Mouse (Mus musculus) liver, adult 2 months (tissue): Measurements from ENCODE around the gene Ms4a14. TPM values are rescaled to one million over a fixed set of nuclear protein-coding genes. Genes with fewer than 3 reads are reported as not detected.
"Not testable (repeated sequence)": the region's sequence is repeated elsewhere in the genome, so short reads cannot be mapped to it uniquely, and the experiment has no call there.

Experiments used
- DNase-seq: peaks from one replicate; pipeline ENCODE4 v3.0.0-alpha.2; 2011; ENCODE audit warnings: low read depth, low spot score; ENCODE audit errors: extremely low read depth
- H3K27ac ChIP-seq: fragments of 200-500 bp; replicated peaks from 2 replicates; pipeline ENCODE4 v1.5.1; 2012; ENCODE audit warnings: low read depth, mild to moderate bottlenecking, control low read depth, inconsistent platforms, low read length; ENCODE audit not compliant: insufficient read depth
- H3K27me3 ChIP-seq: fragments of 200-500 bp; 2 replicates; pipeline ENCODE4 v1.6.1; 2012; ENCODE audit warnings: mild to moderate bottlenecking, moderate library complexity, low read length, inconsistent platforms; ENCODE audit not compliant: control insufficient read depth, insufficient read depth
- H3K36me3 ChIP-seq: fragments of 200-500 bp; 2 replicates; pipeline ENCODE4 v1.6.1; 2012; ENCODE audit warnings: low read length, inconsistent platforms; ENCODE audit not compliant: control insufficient read depth, insufficient read depth
- H3K4me1 ChIP-seq: fragments of 200-500 bp; 2 replicates; pipeline ENCODE4 v1.6.1; 2011; ENCODE audit warnings: low read length; ENCODE audit not compliant: control insufficient read depth, insufficient read depth
- H3K4me3 ChIP-seq: fragments of 200-500 bp; 2 replicates; pipeline ENCODE4 v1.5.1; 2011; ENCODE audit warnings: low read depth, mild to moderate bottlenecking, control low read depth, low read length, moderate library complexity; ENCODE audit not compliant: insufficient read depth
- H3K79me2 ChIP-seq: fragments of 200-500 bp; 2 replicates; pipeline ENCODE4 v1.6.1; 2012; ENCODE audit warnings: inconsistent platforms, mild to moderate bottlenecking, low read length, moderate library complexity; ENCODE audit not compliant: control insufficient read depth, insufficient read depth
- H3K9ac ChIP-seq: fragments of 200-500 bp; 2 replicates; pipeline ENCODE4 v1.6.1; 2012; ENCODE audit warnings: low read depth, mild to moderate bottlenecking, control low read depth, inconsistent platforms, low read length
- CTCF ChIP-seq: fragments of 200-500 bp; IDR thresholded peaks from 2 replicates; pipeline ENCODE4 v1.5.1; 2011; ENCODE audit warnings: low read depth, low read length, control low read depth
- POLR2A ChIP-seq: fragments of 200-500 bp; IDR thresholded peaks from 2 replicates; pipeline ENCODE4 v1.6.1; 2011; ENCODE audit warnings: low read length, control low read depth; ENCODE audit not compliant: insufficient read depth; ENCODE audit errors: extremely low read depth
- WGBS: fragments of 180-500 bp; shearing (Covaris S2); methylation state at CpG from one replicate; pipeline ENCODE4 v1.1.7; 2018; 5-methylcytosine and 5-hydroxymethylcytosine counted together
- polyA plus RNA-seq: library from polyadenylated mRNA; depleted of rRNA; stranded (reverse); fragments of >200 nt; gene quantifications from 2 replicates; pipeline ENCODE4 v1.2.3, GENCODE M21; 2012
- total RNA-seq: library from RNA; depleted of rRNA; stranded (reverse); fragments of >200 nt; gene quantifications from 2 replicates; pipeline ENCODE4 v1.2.3, GENCODE M21; 2014

Ms4a14 gene
- total and polyA plus RNA-seq, 2 experiments, result not detected

GRCm38 (mm10) chr19:11343992-11344391, 29.7 kb upstream of the Ms4a14 start:
- Histone ChIP-seq H3K27me3 (no peaks in the 10 kb centered on the region), H3K36me3 (no peaks in the 10 kb centered on the region), H3K4me1 (no peaks in the 10 kb centered on the region), H3K79me2 (no peaks in the 10 kb centered on the region), H3K4me3 (no peak overlapping the region), H3K9ac (no peak overlapping the region), H3K27ac (no peak overlapping the region)
- DNase-seq, result no peak
- TF ChIP-seq POLR2A, result no peak
- TF ChIP-seq CTCF, result no peak

- no peaks in the 10 kb centered on the region for H3K79me2 ChIP-seq
- H3K36me3 ChIP-seq, result no peaks in the 10 kb centered on the region
- no peak overlapping the region for H3K9ac ChIP-seq
- TF ChIP-seq CTCF (no peak), POLR2A (no peak)
- no peaks in the 10 kb centered on the region for H3K27me3 ChIP-seq
- no peak overlapping the region for H3K27ac ChIP-seq
- H3K4me1 ChIP-seq, result no peaks in the 10 kb centered on the region
- no peak overlapping the region for H3K4me3 ChIP-seq
- no peak for DNase-seq
Measured at GRCm38 (mm10) chr19:11343147-11343546, 28.9 kb upstream of the Ms4a14 start.

- WGBS, result 76% methylated on average over 6 of the region's 6 CpGs
- Histone ChIP-seq H3K4me3 (no peak within 1 kb of the TSS), H3K79me2 (no peaks in the 10 kb centered on the region), H3K27me3 (no peaks in the 10 kb centered on the region), H3K36me3 (no peaks in the 10 kb centered on the region), H3K27ac (no peak within 1 kb of the TSS), H3K4me1 (no peaks in the 10 kb centered on the region), H3K9ac (no peak within 1 kb of the TSS)
- peak; percentile 35 for DNase-seq
- no peak for TF ChIP-seq CTCF
- TF ChIP-seq POLR2A, result no peak
Measured at GRCm38 (mm10) chr19:11335932-11336331, 21.7 kb upstream of the Ms4a14 start, which contains the start of gene Ms4a7. Gene Ms4a7 (minus strand): TSS chr19:11336146.

GRCm38 (mm10) chr19:11321123-11321522, 6.9 kb upstream of the Ms4a14 start:
- Histone ChIP-seq H3K79me2 (no peaks in the 10 kb centered on the region), H3K27me3 (no peaks in the 10 kb centered on the region), H3K4me1 (no peaks in the 10 kb centered on the region; the same call in 1 of the 2 replicates), H3K9ac (no peak overlapping the region), H3K4me3 (no peak overlapping the region), H3K27ac (no peak overlapping the region), H3K36me3 (no peaks in the 10 kb centered on the region)
- 89% methylated on average over 1 of the region's 1 CpGs for WGBS
- peak; percentile 10 for DNase-seq
- no peak for TF ChIP-seq CTCF
- no peak for TF ChIP-seq POLR2A

- no peaks in the 10 kb centered on the region for H3K27me3 ChIP-seq
- H3K4me3 ChIP-seq, result no peak overlapping the region
- no peak overlapping the region for H3K27ac ChIP-seq
- no peaks in the 10 kb centered on the region; the same call in 1 of the 2 replicates for H3K4me1 ChIP-seq
- no peak overlapping the region for H3K9ac ChIP-seq
- no peak for DNase-seq
- TF ChIP-seq CTCF (no peak), POLR2A (no peak)
- no peaks in the 10 kb centered on the region for H3K36me3 ChIP-seq
- WGBS, result 45% methylated on average over 4 of the region's 4 CpGs
- no peaks in the 10 kb centered on the region for H3K79me2 ChIP-seq
Measured at GRCm38 (mm10) chr19:11316786-11317185, 2.5 kb upstream of the Ms4a14 start.

GRCm38 (mm10) chr19:11308888-11309287, 5.4 kb downstream of the Ms4a14 start:
- Histone ChIP-seq H3K79me2 (no peaks in the 10 kb centered on the region), H3K27me3 (no peaks in the 10 kb centered on the region), H3K4me1 (no peaks in the 10 kb centered on the region), H3K9ac (no peak overlapping the region), H3K27ac (no peak overlapping the region), H3K36me3 (no peaks in the 10 kb centered on the region), H3K4me3 (no peak overlapping the region)
- no peak for DNase-seq
- TF ChIP-seq CTCF (no peak), POLR2A (no peak)

GRCm38 (mm10) chr19:11299529-11299928, 14.7 kb downstream of the Ms4a14 start:
- WGBS, result 61% methylated on average over 4 of the region's 4 CpGs

More at GRCm38 (mm10) chr19:11299529-11299928, 14.7 kb downstream of the Ms4a14 start:
- not testable (repeated sequence) for H3K4me1 ChIP-seq, H3K4me3 ChIP-seq, DNase-seq, H3K79me2 ChIP-seq, H3K9ac ChIP-seq, H3K36me3 ChIP-seq, H3K27me3 ChIP-seq, H3K27ac ChIP-seq
